Mouse (Mus musculus) brain, embryonic 18.5 days (tissue): ENCODE results near the gene Prss53.
A peak's percentile ranks its signal among the peaks of the same experiment; 100 is the strongest.
"Not testable (repeated sequence)": the region's sequence is repeated elsewhere in the genome, so short reads cannot be mapped to it uniquely, and the experiment has no call there.

ENCODE experiments used
- DNase-seq: peaks from one replicate; pipeline ENCODE4 v3.0.0-alpha.2; 2012; ENCODE audit warnings: low read depth, low spot score

Gene Prss53

DNA sequence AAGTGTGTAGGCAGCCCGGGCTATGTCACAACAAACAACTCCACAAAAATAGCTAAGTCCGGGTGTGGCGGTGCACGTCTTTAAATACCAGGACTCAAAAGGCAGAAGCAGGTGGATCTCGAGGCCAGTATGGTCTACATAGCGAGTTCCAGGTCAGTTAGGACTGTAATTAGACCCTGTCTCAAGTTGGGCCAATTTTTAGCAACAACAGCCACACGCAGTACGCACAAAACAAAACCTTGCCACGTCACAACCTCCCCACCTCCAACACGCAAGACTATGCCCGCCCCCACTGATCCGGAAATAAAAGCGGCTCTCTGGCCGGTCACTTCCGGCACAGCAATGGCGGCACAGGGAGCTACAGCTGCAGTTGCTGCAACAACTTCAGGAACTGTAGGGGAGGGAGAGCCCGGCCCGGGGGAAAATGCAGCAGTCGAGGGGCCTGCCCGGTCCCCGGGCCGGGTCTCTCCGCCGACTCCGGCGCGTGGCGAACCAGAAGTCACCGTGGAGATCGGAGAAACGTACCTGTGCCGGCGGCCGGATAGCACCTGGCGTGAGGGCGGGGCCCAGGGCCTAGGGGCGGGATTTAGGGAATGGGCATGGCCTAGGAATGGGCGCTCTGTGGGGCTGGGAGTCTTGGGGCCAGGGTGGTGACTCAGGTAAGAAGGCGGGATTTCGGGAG is 21.6 kb upstream of the Prss53 start, which contains the start of gene Kat8:
Gene Kat8 (plus strand): TSS at position 327 of the 682 bp plus-strand sequence.
- peak; percentile 83 for DNase-seq

DNA sequence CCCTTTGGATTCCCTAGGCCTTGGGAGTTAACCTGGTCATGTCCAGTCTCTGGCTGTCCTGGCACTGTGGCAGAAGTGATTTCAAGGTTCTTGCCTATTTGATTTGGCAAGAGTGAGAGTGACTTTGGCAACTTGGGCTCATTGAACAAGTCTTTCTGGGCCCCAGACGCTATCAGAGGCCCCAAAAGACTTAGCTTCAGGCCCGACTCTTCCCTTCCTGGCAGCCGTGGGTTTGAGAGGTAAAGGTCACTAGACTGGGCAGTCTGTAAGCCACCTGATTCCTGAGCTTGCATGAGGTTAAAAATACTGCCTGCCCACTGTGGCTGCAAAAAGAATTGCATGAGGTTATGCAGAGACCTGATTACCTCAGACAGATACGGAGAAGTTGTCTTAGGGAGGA is 17.9 kb upstream of the Prss53 start:
- DNase-seq: no peak

DNA sequence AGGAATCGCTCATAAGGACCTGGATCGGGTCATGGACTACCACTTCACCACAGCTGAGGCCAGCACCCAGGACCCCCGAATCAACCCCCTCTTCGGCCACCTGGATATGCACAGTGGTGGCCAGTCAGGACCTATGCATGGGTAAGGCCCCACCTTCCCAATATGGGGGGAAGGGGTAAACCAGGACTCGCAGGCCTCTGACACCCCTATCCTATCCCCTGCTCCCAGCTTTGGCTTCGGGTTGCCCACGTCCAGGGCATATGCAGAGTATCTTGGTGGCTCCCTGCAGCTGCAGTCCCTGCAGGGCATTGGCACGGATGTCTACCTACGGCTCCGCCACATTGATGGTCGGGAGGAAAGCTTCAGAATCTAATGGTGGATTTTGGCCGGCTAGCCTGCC is 17.2 kb upstream of the Prss53 start:
- no peak for DNase-seq

DNA sequence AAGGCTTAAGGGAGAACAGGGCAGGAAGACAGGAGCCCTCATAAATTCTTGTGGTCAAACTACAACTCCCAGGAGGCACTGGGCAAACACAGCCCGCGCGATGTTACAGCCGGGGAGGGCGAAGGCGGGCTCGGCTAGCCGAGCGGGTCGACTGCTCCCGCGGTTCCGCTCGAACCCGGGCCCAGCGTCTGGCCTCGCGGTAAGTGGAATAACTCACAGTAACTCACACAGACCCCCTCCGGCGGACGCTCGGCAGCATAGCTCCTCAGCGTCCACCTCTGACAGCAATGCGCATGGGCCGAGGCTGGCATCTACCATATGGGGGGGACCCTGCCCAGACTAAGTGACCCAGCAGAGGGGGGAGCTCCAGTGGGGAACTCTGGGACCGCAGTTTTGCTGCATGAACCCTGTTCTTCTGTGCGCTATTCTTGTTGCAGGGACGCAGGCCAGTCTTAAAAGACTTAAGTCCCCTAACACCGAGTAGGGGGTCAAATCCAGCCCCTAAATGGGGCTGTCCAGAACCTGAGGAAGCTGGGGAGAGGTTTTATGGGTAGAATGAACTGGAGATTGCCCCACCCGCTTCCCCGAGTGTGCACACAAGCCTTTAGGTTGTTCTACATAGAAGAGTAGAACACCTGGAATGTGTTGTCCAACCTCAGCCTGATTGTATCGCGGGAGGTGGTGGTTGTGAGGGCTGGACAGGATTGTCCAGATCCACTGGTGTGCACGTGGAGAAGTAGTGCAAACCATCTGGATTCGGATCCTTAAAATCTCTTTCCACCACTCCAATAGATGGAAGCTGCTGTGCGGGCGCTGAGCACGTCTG is 13.4 kb upstream of the Prss53 start, which contains the start of gene Bckdk:
Gene Bckdk (plus strand): TSS at position 112 of the 826 bp plus-strand sequence.
- DNase-seq: peak; percentile 56

DNA sequence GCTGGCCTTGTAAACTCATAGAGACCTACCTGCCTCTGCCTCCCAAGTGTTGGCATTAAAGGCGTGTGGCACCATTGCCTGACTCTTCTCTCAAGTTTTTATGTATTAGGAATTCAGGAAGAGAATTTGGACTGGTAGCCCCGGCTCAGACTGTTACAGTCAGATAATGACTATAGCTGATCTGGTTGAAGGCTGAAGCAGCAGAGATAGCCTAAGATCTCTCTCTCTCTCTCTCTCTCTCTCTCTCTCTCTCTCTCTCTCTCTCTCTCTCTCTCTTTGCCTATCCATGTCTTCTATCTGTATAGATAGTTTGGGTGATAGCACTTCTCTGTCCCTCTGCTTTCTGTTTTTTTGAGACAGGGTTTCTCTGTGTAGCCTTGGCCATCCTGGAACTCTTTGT is 11.0 kb upstream of the Prss53 start:
- DNase-seq: no peak

DNA sequence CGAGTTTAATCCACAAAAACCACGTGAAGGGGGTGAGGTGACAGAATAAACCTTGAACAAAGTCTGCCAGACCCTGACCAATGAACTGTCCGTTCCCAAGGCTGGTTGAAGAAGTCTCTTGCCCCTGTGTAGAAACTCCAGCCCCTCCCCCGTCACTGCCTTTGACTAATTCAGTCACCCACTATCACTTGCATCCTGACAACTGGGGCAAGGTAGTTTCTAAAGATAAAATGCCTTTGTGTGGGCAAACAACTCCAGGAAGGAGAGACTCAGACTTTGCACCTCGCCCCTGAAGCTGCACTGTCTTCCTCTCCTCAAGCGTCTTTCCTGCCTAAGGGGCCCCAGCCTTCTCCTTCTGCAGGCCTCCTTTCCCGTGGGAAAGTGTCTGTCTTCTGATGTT is 9.2 kb upstream of the Prss53 start:
- DNase-seq: no peak

DNA sequence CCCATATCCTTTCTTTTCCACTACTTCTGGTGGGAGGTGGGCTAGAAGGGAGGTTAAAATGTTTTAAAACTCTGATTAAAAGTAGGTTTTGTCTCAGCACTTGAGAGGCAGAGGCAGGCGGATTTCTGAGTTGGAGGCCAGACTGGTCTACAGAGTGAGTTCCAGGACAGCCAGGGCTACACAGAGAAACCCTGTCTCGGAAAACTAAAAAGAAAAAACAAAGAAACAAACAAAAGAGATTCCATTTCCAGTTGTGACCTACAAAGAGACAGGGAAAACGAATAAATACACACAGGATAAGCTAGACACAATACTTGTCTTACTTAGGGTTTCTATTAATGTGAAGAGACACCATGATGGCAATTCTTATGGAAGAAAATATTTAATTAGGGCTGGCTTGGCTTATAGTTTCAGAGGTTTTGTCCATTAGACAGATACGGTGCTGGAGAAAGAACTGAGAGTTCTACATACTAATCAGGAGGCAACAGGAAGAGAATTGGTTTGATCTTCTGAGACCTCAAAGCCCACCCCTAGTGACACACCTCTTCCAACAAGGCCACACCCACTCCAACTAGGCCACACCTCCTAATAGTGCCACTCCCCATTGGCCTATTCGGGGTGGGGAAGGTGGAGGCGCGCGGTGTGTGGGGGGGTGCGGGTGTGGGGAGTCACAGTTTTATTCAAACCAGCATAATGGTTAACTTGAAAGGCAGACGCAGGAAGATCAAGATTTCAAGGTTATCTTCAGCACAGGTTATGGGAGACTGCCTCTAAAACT is 7.6 kb upstream of the Prss53 start:
- DNase-seq: no peak

DNA sequence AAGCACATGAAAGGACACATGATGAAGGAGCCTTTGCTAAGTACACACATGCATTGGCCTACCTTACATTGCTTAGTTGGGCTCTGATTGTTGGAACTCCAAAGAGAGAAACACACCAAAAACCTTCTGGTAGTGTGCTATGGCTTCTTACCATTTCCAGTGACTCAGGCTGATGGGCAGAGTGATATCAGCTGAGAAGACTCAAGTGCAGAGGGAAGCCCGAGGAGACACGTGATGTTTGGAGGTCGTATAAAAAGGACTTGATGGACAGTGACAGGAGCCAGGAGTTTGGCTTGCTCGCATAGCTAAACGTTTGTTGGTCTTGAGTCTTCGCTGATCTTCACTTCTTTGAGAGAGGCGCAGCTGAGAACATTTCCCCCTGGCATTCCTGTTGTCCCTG is 6.8 kb upstream of the Prss53 start:
- DNase-seq: no peak

DNA sequence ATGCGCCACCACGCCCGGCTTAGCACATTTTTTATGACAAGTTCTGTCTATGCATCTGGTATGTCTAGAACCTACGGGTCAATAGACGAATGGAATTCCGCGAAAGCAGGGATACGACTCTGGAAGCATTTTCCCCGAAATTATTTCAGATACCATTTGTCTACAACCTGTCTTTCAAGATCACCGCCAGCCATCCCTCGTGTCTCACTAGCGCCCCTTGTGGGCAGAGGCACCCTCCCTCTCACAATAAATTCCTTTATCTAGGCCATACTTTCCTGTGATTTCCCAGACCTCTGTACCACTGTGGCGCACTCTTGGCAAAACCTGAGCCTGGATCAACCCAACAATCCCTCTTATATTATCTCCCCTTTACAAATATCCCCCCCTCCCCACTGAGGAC is 5.6 kb upstream of the Prss53 start:
- DNase-seq: no peak

DNA sequence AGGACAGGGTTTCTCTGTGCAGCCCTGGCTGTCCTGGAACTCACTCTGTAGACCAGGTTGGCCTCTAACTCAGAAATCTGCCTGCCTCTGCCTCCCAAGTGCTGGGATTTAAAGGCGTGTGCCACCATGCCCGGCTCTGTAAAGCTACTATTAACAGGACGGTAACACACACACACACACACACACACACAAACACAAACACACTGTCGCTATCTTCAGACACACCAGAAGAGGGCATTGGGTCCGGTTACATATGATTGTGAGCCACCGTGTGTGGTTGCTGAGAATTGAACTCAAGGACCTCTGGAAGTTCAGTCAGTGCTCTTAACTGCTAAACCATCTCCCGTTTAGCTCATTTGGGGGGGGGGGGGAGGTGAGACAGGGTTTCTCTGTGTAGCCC is 5.1 kb upstream of the Prss53 start:
- DNase-seq: not testable (repeated sequence)

DNA sequence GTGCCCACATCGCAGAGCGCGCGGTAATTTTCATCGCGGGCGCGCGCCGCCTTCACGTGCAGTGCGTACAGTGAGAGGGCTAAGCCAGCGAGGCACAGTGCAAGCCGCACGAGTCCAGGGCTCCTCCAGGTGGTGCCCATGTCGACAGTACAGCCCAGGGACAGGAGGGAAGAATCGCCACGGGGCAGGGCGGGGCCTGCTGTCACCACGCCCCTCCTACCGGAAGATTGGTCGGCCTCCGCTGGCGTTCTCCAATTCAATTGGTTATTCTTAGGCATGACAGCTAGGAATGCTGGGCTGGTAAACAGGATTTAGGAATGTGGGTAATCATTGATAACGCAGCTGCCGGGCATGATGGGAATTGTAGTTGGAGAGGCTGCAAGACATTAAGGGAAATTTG is 4.7 kb upstream of the Prss53 start, which contains the start of the genes Gm21974 and Vkorc1:
Gene Gm21974 (minus strand): TSS at position 13 of the 400 bp plus-strand sequence.
Gene Vkorc1 (minus strand): TSS at position 176 of the 400 bp plus-strand sequence.
- peak; percentile 91 for DNase-seq

DNA sequence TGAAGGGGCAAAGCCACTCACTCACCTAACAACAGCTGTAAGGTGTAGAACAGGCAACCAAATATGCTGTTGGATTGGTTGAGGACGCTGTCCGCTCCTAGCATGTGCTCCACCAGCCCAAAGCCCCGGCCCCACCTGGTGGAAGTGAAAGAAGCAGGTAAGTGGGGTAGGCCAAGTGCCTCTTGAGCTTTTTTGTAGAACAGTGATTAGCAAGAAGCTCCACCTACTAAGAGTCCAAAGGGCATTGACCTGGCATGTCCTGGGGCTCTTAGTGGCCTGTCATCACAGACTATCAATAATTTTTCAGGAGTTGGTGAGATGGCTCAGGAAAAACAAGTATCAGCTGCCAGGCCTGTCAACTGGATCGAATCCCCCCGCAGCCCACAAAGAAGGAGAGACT is 3.7 kb upstream of the Prss53 start:
- DNase-seq: no peak

DNA sequence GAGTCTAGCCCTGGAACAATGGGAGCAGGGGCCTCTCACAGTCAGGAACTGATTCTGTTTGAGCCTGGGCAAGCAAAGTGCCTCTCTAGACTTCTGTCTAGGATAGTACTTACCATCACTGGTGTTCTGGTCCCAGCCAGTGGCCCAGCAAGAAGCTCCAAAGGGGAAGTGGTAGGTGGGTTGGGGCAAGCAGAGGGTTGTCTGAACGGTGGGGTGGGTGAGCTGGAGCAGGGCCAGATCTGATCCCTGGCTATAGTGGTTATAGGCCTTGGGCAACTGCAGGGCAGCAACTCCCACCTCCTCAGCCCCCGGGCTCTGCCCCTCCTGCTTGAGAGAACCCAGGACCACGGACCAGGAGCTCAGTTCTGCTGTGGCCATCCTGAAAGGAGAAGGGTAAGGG is 1.9 kb downstream of the Prss53 start:
- no peak for DNase-seq

DNA sequence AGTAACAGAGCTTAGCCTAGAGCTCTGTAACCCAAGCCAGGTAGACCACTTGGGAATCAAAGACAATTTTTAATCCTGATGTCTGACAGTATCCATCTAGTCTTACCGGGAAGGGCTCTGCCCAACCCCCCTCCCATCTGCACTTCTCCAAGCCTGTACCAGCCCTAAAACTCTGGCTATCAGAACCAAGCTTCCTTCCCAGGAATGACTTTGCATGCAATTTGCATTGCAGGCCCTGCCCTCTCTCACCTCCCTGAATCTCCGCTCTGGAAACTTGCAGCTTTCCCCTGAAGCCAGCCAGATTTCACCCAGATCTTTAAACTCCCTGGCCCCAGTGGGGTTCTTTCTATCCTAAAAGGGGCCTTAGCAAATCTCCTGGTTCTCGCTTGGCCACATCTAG is 3.0 kb downstream of the Prss53 start:
- no peak for DNase-seq

DNA sequence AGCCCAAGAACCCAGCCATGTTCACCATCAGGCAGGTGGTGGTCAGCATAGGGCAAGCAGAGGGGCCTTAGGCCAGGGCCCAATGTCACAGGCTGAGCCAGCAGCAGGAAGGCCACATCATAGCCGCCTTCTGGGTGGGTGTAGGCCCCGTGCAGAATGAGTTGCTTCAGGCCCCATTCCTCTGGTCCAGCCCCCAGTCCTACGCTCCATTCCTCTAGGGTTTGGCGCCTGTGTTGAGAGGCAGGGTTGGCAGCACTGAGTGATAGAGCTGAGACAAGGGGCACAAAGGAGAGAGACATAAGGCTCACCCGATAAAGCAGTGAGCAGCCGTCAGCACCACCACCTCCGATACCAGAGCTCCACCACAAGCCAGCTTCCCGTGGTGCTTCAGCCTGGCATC is 3.6 kb downstream of the Prss53 start:
- DNase-seq: no peak

DNA sequence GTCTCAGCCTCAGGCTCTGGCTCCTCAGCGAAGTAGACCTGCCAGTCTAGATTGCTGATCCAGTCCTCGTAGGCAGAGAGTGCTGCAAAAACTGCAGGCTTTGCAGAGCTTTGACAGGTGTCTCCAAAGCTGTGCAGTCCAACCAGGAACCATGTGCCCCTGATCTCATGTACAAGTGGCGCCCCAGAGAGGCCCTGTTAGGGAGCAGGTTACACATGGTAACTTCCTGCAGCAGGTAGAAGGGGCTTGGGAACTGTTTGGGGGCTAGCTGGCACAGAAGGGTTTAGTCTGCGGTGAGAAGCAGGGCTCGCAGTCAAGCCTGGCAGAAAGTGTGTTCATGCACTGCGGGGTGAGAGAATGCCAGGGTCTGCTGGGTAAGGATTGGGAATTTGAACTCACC is 4.2 kb downstream of the Prss53 start:
- no peak for DNase-seq

DNA sequence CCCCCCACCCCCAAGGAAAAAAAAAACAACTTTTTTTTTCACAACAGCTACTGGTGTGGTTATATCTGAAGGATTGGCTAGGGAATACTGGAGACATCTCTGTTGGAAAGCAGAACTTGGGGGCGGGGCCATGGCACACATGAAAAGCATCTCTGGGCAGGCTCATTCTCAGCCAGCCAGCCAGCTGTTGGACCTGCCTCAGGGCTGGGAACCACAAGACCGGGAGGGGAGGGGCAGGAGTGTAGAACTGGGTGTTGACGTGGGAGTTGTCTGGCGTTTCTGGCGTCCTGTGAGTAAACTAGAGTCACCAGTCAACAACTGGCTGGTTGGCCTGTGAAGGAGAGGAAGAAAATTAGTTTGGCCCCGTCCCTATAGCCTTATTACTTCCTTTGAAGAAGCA is 4.8 kb downstream of the Prss53 start:
- no peak for DNase-seq

DNA sequence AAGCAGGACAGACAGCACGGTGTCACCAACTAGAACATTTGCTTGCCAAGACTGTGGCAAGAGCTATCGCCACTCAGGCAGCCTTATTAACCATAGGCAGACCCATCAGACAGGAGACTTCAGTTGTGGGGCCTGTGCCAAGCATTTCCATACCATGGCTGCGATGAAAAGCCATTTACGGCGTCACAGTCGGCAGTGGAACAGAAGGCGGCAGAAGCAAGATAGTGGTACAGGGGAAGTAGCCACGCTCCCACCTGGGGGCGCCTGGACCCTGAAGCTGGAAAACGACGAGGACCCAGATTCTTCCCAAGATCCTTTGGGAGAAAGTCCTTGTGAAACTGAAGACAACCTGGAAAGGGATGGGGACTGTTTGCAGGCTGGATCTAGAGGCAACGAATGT is 10.3 kb downstream of the Prss53 start:
- no peak for DNase-seq

DNA sequence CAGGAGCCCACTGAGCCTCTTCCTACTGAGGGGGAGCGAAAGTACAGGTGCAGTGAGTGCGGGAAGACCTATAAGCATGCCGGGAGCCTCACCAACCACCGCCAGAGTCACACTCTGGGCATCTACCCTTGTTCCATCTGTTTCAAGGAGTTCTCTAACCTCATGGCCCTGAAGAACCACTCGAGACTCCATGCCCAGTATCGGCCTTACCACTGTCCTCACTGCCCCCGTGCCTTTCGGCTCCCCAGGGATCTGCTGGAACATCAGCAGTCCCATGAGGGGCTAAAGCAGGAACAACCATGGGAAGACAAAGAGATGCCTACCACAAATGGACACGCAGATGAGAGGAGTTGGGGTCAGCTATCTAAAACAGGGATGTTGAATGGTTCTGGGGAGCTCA is 11.5 kb downstream of the Prss53 start:
- no peak for DNase-seq

DNA sequence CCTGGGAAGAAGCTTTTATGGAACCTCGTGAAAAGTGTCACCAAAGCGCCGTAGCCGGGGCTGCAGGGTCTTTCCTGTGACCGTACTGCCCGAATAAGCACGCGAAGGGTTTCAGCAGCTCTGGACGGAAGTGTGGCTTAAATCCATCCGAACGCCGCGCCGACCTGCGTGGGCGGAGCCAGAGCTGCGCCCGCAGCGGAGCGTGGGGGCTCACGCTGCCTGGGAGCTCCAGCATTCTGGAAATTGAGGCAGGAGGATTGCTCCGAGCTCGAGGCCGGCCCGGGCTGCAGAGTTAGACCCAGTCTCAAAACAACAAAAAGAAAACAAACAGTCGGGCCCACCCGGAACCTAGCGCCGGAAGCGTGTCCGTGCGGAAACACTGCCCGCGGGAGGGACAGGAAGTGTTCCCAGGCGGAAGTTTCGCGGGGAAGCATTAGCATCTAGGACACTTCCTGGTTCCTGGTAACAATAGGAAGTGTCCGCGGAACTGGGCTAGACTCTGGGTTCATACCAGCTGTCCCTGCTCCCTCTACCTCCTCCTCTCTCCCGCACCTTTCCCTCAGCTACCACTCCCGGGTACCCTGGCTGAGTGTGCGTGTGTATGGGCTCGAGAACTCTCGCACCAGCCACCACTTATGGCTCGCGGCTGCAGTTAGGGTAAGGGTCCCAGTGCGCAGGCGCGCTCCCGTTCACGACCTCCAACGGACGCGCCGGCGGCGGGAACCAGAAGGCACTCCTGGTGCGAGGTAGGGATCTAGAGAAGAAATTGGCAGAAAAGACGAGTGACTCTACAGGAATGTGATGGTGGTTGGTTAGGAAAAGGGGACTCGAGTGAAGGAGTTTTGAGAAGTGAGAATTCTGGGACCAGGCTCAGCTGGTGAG is 14.1 kb downstream of the Prss53 start, which contains the start of gene Zfp668:
Gene Zfp668 (minus strand): TSS at position 362 of the 882 bp plus-strand sequence.
- DNase-seq: peak; percentile 92

DNA sequence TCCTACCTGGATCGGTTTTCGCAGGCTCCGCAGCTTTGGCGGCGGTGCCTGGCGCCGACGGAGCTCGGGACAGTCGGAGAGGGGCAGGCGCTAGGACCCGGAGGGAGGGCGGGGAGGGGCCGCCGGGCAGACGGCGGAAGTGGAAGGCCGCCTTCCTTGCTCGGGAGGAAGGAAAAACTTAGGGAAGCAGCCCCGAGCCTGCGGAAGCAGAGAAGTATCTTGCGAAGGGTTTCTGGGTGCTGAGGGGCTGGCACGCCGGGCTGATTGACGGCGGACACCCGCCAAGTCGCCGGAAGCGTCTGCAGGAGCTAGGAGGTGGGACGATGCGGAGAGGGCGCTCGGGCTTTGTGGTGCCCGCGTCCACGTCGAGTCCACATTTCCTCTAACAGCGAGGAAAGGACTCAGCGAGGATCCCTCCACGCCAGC is 14.7 kb downstream of the Prss53 start, which contains the start of gene Zfp646:
Gene Zfp646 (plus strand): TSS at position 181 of the 426 bp plus-strand sequence.
- peak; percentile 88 for DNase-seq
